Mouse (Mus musculus): ENCODE measurements around the gene Kntc1. TPM values are rescaled to one million over a fixed set of nuclear protein-coding genes. Genes with fewer than 3 reads are reported as not detected.
"Not testable (repeated sequence)": the region's sequence is repeated elsewhere in the genome, so short reads cannot be mapped to it uniquely, and the experiment has no call there.

Gene Kntc1
- polyA plus RNA-seq, 1 experiment from 2014 or later: 0.92 TPM

- peak overlapping the region; percentile 98 for H3K27ac ChIP-seq (ENCODE audit: low read length)
- no peak for DNase-seq (ENCODE audit: low spot score)
- H3K36me3 ChIP-seq (ENCODE audit: insufficient read depth, low read length): peaks cover 13% of the 10 kb centered on the region; the same call in 1 of the 2 replicates
- TF ChIP-seq CTCF (IDR thresholded peaks at IDR 0.05): no peak
- no peak for TF ChIP-seq EP300 (IDR thresholded peaks at IDR 0.05)
- peak overlapping the region; percentile 81 for H3K9ac ChIP-seq (replicated peaks; ENCODE audit: low read depth)
- no peaks in the 10 kb centered on the region for H3K9me3 ChIP-seq (ENCODE audit: low read length)
- peak overlapping the region; percentile 61 for H3K4me3 ChIP-seq (ENCODE audit: low read depth, low read length)
- H3K27me3 ChIP-seq (replicated peaks; ENCODE audit: insufficient read depth, low read length): no peaks in the 10 kb centered on the region
- H3K4me1 ChIP-seq (ENCODE audit: insufficient read depth, low read depth, low read length): peaks cover 14% of the 10 kb centered on the region
- peak overlapping the region; percentile 72 for H3K4me2 ChIP-seq (replicated peaks; ENCODE audit: low read depth, low read length)
- peak; percentile 9 for ATAC-seq
- WGBS: under 1% methylated on average over 18 of the region's 18 CpGs
These were observed 1.0 kb upstream of the Kntc1 start for GRCm38 (mm10) chr5:123748339-123749064.

- DNase-seq (ENCODE audit: low spot score): no peak
- no peak for ATAC-seq
- H3K27ac ChIP-seq (ENCODE audit: low read length): no peak overlapping the region
- no peaks in the 10 kb centered on the region for H3K36me3 ChIP-seq (ENCODE audit: insufficient read depth, low read length)
- WGBS: 87% methylated on average over 11 of the region's 11 CpGs
- H3K4me1 ChIP-seq (ENCODE audit: insufficient read depth, low read depth, low read length): no peaks in the 10 kb centered on the region
- no peak overlapping the region for H3K4me2 ChIP-seq (replicated peaks; ENCODE audit: low read depth, low read length)
- TF ChIP-seq CTCF (IDR thresholded peaks at IDR 0.05): no peak
- no peak for TF ChIP-seq EP300 (IDR thresholded peaks at IDR 0.05)
- H3K9me3 ChIP-seq (ENCODE audit: low read length): no peaks in the 10 kb centered on the region
- H3K4me3 ChIP-seq (ENCODE audit: low read depth, low read length): no peak overlapping the region
- H3K9ac ChIP-seq (replicated peaks; ENCODE audit: low read depth): no peak overlapping the region
- no peaks in the 10 kb centered on the region for H3K27me3 ChIP-seq (replicated peaks; ENCODE audit: insufficient read depth, low read length)
These were observed 16.0 kb downstream of the Kntc1 start for GRCm38 (mm10) chr5:123765506-123765905.

DNA sequence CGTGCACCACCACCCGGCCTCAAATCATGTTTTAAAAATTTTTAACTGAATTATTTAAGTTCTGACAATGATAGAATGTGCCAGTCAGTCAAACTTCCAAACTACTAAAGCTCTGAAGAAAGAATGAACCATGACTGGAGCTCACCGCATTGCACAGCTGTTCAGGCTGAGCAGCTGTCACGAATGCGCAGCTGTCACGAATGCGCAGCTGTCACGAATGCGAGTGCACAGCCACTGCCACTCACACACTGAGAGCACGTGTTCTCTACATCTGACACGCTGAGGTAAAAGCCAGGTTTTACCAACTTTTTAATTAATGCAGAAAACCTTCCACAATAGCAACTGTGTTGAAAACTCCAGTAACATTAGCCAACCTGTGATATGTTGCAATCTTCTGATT lies 16.9 kb downstream of the Kntc1 start:
- not testable (repeated sequence) for H3K4me1 ChIP-seq (ENCODE audit: insufficient read depth, low read depth, low read length); H3K9me3 ChIP-seq (ENCODE audit: low read length); ATAC-seq; H3K9ac ChIP-seq (replicated peaks; ENCODE audit: low read depth); H3K36me3 ChIP-seq (ENCODE audit: insufficient read depth, low read length); H3K27ac ChIP-seq (ENCODE audit: low read length); DNase-seq (ENCODE audit: low spot score); H3K27me3 ChIP-seq (replicated peaks; ENCODE audit: insufficient read depth, low read length); H3K4me2 ChIP-seq (replicated peaks; ENCODE audit: low read depth, low read length); H3K4me3 ChIP-seq (ENCODE audit: low read depth, low read length)
- 94% methylated on average over 11 of the region's 11 CpGs for WGBS

DNA sequence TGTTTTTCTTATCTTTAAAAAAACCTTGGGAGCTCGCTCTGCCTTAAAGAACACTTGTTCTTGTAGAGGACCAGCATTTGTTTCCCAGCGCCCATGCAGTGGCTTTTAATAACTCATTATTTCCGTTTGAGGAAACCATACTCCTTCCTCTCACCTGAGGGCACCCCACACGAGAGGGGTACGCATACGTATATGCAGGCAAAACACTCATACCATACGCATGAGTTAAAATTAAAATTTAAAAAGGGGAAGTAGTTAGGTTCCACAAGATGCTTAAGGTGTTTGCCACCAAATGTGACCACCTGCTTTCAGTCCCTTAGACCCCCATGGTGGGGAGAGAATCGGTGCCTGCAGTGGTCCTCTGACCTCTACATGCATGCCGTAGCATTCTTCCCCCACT lies 23.9 kb downstream of the Kntc1 start:
- Histone ChIP-seq H3K27me3 (replicated peaks; ENCODE audit: insufficient read depth, low read length) (no peaks in the 10 kb centered on the region), H3K4me3 (ENCODE audit: low read depth, low read length) (no peak overlapping the region), H3K9ac (replicated peaks; ENCODE audit: low read depth) (no peak overlapping the region), H3K9me3 (ENCODE audit: low read length) (no peaks in the 10 kb centered on the region), H3K27ac (ENCODE audit: low read length) (no peak overlapping the region), H3K36me3 (ENCODE audit: insufficient read depth, low read length) (no peaks in the 10 kb centered on the region), H3K4me1 (ENCODE audit: insufficient read depth, low read depth, low read length) (no peaks in the 10 kb centered on the region), H3K4me2 (replicated peaks; ENCODE audit: low read depth, low read length) (no peak overlapping the region)
- ATAC-seq (no peak), DNase-seq (ENCODE audit: low spot score) (no peak)
- 91% methylated on average over 9 of the region's 9 CpGs for WGBS
- no peak for TF ChIP-seq CTCF (IDR thresholded peaks at IDR 0.05)
- no peak for TF ChIP-seq EP300 (IDR thresholded peaks at IDR 0.05)

GRCm38 (mm10) chr5:123780716-123781115 lies 31.2 kb downstream of the Kntc1 start:
- no peak for DNase-seq (ENCODE audit: low spot score)
- Histone ChIP-seq H3K27ac (ENCODE audit: low read length) (no peak overlapping the region), H3K36me3 (ENCODE audit: insufficient read depth, low read length) (no peaks in the 10 kb centered on the region), H3K9ac (replicated peaks; ENCODE audit: low read depth) (no peak overlapping the region), H3K4me2 (replicated peaks; ENCODE audit: low read depth, low read length) (no peak overlapping the region), H3K4me3 (ENCODE audit: low read depth, low read length) (no peak overlapping the region), H3K9me3 (ENCODE audit: low read length) (no peaks in the 10 kb centered on the region), H3K27me3 (replicated peaks; ENCODE audit: insufficient read depth, low read length) (no peaks in the 10 kb centered on the region), H3K4me1 (ENCODE audit: insufficient read depth, low read depth, low read length) (no peaks in the 10 kb centered on the region)
- no peak for ATAC-seq
- WGBS: 93% methylated on average over 8 of the region's 8 CpGs
- TF ChIP-seq EP300 (IDR thresholded peaks at IDR 0.05): no peak
- no peak for TF ChIP-seq CTCF (IDR thresholded peaks at IDR 0.05)

DNA sequence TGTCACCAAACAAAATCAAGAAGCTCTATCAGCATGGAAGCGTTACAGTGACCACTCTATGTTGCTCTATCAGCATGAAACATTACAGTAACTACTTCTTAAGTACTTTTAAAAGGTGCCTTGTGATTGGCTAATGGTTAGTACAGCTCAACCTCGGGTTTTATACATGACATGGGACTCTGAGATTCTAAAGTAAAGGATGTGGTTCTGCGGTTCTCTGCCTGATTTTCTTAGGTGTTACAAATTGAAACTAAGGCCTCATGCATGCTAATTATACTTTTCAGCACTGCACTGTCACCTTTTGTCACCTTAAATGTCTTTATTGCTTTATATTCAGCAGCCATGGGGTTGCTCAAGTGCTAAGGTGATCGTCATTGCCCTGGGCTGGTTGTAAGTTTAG lies 32.3 kb downstream of the Kntc1 start:
- 92% methylated on average over 4 of the region's 4 CpGs for WGBS
- Histone ChIP-seq H3K4me2 (replicated peaks; ENCODE audit: low read depth, low read length) (no peak overlapping the region), H3K9ac (replicated peaks; ENCODE audit: low read depth) (no peak overlapping the region), H3K4me1 (ENCODE audit: insufficient read depth, low read depth, low read length) (no peaks in the 10 kb centered on the region), H3K9me3 (ENCODE audit: low read length) (no peaks in the 10 kb centered on the region), H3K27me3 (replicated peaks; ENCODE audit: insufficient read depth, low read length) (no peaks in the 10 kb centered on the region), H3K36me3 (ENCODE audit: insufficient read depth, low read length) (no peaks in the 10 kb centered on the region), H3K4me3 (ENCODE audit: low read depth, low read length) (no peak overlapping the region), H3K27ac (ENCODE audit: low read length) (no peak overlapping the region)
- no peak for DNase-seq (ENCODE audit: low spot score)
- TF ChIP-seq EP300 (IDR thresholded peaks at IDR 0.05) (no peak), CTCF (IDR thresholded peaks at IDR 0.05) (no peak)
- no peak for ATAC-seq

Measured in lung, postnatal 0 days (tissue).